Mouse (Mus musculus): ENCODE measurements around the gene Shcbp1l.
"Not testable (repeated sequence)": the region's sequence is repeated elsewhere in the genome, so short reads cannot be mapped to it uniquely, and the experiment has no call there.

Gene Shcbp1l

DNA sequence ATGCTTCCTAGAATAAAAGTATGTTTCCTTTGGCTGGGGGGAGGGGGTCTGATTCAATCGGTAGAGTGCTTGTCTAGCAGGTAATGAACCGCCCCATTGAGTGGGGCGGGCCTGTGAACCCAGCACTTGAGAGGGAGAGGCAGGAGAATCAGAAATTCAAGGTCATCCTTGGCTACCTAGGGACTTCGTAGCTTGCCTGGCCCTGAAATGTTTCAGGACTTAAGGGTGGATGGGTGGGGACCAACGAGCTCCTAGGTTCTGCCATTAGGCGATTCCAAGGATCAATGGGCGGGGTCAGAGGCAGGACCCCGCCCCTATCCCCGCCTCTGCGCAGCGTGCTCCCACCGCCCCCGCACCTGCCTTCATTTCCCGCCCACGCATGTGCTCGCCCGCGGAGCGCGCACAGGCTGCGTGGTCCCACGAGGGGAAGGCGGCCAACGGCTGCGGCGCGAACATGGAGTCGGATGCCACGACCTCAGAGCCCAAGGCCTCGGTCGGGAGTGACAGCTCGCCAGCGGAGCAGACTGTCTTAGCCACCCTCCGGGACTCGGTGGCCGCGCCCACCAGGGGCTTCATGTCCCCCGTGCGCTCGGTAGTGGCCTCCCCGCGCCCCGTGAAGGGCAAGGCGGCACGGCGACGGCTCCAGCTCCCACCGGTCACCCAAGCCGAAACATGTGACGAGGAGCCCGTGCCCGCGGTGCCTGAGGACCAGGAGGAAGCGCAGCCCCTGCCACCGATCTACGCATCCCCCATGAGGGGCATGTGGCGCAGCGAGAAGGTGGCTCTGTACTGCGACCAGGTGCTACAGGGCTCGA lies at the start of gene Shcbp1l:
TSS of gene Shcbp1l (plus strand) at position 393 of the 815 bp plus-strand sequence.
- peak; percentile 88 for DNase-seq (ENCODE audit: low spot score)

DNA sequence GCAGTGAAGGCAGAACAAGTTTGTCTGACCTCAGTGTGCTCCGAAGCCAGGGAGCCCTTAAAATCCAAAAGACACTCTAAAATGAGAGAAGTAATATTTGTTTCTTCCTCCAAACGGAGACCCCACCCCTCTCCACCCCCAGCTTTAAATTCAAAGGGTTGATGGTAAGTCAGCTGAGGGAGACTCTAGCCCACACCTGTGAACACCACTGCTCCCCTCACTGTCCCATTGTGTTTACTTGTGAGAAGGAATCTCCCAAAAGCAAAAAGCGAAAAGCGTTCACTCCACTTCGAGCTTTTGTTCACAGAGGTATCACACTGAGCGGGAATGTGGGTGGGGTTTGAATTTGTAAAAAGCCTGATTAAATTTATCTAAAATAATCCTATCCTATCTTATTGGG lies 48.5 kb upstream of the Shcbp1l start:
- no peak for DNase-seq (ENCODE audit: low spot score)

DNA sequence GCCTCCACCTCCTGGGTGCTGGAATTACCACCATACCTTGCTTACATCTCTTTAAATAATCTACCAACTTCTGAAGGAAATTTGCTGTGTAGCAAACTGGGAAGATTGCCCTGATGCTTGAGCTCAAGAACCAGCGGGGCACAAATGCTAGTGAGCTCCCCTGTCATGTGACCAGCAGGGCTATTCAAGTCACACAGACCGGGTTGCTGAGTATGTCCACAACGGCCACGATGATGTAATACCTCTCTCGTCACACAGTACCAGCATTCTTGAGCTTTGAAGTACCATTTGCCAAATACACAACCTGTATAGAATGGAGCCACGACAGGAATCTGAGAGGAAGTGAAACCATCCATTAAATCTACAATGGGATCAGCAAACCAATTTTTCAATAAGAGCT lies 46.4 kb upstream of the Shcbp1l start:
- no peak for DNase-seq (ENCODE audit: low spot score)

DNA sequence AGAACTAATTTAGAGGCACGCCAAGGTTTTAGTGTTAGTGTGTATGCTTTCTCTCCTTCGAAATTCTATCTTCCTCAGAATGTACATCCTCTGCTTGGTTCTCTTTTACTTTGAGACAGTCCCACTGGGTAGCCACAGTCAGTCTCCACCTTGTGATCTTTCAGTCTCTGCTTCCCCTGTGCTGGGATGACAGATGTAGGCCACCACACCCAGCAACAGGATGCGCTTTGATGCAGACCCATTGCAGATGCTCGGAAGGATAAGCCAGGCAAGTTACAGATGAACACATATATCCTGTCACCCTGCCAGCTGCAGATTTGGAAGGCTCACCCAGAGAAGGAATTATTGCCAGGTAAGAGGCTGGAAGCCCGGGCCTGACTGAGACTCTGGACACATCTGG lies 45.1 kb upstream of the Shcbp1l start:
- no peak for DNase-seq (ENCODE audit: low spot score)

DNA sequence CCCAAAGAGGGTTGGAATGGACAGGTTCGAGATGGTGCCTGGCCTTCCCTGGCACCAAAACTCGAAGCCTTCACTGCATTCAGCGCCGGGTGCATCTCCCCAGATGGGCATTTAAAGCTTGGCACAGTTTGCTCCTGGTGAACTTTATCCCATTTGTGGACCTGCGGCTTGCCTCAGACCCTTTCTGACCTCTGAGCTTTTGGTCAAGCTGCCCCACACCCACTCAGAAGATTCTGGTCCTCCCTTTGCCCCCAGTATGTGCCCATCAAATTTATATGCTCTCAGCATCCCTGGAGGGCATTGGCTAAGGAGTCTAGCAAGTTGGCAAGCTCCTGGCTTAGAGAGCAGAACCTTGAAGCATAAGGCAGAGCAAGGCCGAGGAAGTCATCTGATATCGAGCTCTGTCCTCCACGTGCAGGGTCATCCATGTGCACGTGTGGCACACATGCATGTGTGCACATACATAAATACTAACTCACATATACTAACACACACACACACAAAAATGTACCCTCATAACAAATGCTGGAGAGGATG lies 44.1 kb upstream of the Shcbp1l start:
- DNase-seq (ENCODE audit: low spot score) = no peak

DNA sequence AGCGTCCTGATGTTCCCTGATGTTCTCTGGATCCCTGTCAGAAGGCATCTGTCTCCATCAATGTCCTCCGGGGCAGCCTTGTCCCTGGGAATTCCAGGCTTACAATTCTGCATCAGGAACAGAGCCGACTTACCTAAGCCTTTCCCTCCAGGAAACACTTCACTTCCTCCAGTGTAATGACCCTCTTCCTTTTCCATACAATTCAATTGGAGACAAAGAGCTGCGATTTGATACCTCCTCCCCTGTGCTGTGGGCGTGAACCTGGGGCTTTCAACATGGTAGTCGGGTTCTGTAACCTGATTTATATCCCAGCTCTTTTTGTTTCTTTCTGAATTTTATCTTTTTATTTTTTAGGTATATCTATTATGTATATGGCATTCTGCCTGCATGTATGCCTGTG lies 39.9 kb upstream of the Shcbp1l start:
- DNase-seq (ENCODE audit: low spot score) = no peak

DNA sequence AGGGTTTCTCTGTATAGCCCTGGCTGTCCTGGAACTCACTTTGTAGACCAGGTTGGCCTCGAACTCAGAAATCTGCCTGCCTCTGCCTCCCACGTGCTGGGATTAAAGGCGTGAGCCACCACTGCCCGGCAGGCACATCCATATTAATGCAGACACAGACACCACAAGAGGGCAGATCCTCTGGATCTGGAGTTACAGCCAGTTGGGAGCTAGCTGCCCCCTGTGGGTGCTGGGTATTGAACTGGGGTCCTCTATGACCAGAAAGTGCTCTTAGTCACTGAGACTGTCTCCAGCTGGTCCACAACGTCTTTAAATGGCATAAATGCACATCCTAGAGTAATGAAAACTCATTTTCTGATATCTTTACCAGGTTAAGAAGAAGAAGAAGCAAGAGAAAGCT lies 39.3 kb upstream of the Shcbp1l start:
- not testable (repeated sequence) for DNase-seq (ENCODE audit: low spot score)

DNA sequence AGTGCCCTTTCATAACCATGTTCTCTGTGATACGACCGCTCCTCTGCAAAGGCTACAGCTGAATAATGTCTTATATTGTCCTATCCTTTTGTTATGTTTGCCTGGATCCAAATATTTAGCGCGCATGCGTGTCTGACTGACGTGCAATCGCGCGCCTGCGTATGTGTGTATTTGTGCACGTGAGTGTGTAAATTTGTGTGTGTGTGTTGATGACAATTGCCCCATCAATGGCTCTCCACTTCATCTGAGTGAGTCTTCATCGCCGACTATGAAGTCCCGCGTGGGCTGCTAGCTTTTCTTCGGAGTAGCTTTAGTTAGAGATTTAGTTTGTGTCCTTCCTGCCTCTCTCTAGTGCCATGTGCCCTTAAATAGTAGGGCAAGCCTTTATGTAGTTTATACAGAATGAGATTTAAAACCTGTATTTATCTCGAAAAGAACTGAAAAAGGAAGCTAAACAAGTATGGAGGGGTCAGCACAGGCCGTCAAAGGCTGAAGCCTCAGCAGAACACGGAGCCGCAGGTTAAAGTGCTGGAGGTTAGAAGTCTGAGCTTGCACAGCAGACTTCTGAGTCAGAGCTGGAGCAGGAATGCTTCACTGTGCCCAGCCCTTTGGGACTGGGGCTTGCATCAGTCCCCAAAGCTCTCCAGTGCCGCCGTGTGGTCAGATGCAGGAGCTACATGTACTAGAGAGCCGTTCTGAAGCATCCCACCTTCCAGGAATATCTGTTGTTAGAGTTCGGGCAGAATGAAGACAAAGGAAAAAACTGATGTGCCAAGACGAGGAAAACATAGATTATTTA lies 38.5 kb upstream of the Shcbp1l start:
- peak; percentile 74 for DNase-seq (ENCODE audit: low spot score)

DNA sequence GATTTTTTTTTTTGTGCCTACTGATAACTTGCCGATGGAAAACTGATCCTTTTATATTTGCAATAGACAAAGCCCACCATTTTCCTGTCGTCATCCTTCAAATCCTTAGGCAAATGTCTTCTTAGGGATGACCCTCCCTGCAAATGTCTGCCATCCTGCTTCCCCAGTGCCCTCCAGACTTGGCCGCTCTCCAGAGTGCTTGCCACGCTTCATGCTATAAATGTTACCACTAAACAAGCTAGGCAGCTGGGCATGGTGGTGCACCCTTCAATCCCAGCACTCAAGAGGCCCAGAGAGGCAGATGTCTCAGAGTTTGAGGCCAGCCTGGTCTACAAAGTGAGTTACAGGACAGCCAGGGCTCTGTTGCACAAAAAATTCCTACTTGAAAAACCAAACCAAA lies 29.3 kb upstream of the Shcbp1l start:
- DNase-seq (ENCODE audit: low spot score) = not testable (repeated sequence)

DNA sequence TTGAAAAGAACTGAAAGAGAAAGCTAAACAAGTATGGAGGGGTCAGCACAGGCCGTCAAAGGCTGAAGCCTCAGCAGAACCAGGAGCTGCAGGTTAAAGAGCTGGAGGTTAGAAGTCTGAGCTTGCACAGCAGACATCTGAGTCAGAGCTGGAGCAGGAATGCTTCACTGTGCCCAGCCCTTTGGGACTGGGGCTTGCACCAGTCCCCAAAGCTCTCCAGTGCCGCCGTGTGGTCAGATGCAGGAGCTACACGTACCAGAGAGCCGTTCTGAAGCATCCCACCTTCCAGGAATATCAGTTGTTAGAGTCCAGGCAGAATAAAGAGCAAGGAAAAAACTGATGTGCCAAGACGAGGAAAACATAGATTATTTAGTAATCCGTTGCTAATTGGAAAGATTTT lies 23.2 kb upstream of the Shcbp1l start:
- DNase-seq (ENCODE audit: low spot score) = no peak

DNA sequence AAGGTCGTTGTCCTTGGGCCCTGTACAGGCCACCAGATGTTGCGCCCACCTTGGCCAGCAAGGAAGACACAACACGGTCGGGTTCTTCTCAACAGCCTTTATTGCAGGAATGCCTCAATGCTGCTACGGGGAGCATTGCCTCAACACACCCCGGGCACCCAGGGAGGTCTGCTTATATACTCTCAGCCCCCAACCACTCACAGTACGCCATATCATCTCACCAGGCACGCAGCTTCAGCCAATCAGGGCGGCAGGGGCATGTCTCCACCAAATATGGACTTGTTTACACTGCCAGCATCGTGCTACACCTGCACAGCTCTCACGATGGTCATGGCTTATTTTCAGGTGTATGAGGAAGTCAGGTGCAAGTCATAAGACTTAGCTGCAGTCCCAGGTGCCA lies 17.3 kb upstream of the Shcbp1l start:
- not testable (repeated sequence) for DNase-seq (ENCODE audit: low spot score)

DNA sequence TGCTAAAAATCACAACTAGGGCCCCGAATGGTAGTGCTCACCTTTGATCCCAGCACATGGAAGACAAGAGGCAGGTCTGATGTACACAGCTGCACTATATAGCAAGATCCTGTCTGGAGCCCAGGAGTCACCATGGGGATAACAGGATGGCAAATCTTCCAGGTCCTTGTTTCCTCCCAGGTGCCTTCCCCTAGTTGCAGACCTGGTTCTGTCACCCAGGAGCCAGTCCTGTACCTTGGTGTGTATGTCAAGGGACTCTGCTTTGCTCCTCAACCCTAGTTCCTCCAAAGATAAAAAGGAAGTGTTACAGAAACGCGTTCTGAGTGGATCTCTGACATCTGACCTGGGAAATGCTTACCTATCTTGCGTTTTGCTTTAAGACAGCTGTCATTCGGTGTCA lies 16.7 kb upstream of the Shcbp1l start:
- not testable (repeated sequence) for DNase-seq (ENCODE audit: low spot score)

DNA sequence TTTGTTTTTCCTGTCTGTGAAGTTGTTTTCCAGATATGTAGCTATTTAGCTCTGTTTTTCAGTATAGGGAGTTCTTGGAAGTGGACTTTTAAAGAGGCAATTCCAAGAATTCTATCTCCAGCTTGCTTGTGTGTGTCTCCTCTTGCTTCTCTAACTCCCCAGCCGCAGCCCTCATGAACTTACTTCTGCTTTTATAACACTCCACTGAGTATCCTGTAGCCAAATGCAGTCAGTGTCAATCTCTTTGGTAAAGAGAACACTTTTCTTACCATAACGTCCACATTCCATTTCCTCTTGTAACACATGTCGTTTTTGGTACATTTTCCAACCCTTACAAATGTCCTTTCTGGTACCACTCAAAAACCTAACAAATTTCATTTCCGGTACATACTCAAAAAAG lies 14.0 kb upstream of the Shcbp1l start:
- DNase-seq (ENCODE audit: low spot score) = not testable (repeated sequence)

DNA sequence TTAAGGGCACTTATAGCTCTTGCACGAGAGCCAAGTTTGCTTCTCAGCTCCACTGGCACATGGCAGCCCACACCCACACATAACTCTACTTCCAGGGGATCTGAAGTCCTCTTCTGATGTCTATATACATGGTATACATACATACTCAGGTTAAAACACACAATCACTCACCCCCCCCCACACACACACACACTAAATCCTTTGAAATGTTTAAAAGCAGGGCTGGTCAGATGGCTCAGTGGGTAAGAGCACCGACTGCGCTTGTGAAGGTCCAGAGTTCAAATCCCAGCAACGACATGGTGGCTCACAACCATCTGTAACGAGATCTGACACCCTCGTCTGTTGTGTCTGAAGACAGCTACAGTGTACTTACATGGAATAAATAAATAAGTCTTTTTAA lies 13.2 kb upstream of the Shcbp1l start:
- no peak for DNase-seq (ENCODE audit: low spot score)

DNA sequence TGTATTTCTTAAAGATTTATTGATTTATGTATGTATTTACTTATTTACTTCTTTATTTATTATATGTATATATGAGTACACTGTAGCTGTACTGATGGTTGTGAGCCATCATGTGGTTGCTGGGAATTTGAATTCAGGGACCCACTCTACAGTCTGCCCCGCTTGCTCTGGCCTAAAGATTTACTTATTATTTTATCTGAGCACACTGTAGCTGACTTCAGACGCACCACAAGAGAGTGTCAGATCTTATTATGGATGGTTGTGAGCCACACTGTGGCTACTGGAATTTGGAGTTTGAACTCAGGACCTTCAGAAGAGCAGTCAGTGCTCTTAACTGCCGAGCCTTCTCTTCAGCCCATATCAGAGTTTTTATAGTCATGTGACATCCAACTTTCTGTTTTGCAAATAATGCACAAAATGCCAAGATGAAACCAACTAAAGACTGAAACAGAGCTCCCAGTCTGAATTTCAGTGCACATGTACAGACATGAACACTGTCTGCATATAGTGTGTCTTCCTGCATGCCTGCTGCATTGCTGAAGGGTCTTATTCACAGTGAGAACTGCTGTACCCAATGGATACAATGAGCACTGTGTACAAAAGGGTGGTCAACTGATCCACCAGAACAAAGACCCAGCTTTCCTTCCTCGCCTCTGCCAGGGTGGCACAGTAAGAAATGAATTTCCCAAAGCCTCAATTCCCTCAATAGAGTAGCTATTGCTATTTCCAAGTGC lies 12.1 kb upstream of the Shcbp1l start:
- not testable (repeated sequence) for DNase-seq (ENCODE audit: low spot score)

DNA sequence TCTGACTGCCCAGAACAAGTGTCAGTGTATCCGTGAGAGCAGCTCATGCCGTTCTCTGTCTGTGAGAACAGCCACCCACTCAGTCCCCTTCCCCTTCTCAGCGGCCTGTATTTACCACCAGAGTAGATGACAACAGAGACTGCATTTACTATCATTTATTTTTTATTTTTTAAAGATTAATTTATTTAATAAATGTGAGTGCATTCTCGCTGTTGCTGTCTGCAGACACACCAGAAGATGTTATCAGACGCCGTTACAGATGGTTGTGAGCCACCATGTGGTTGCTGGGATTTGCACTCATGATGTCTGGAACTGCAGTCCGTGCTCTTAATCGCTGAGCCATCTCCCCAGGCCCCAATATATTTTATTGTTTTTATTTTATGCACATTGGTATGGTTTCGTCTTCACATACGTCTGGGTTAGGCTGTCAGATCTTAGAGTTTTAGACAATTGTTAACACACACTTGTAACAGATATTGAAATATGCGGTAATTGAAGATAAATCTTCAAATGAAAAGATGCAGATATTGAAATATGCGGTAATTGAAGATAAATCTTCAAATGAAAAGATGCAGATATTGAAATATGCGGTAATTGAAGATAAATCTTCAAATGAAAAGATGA lies 11.5 kb upstream of the Shcbp1l start:
- not testable (repeated sequence) for DNase-seq (ENCODE audit: low spot score)

DNA sequence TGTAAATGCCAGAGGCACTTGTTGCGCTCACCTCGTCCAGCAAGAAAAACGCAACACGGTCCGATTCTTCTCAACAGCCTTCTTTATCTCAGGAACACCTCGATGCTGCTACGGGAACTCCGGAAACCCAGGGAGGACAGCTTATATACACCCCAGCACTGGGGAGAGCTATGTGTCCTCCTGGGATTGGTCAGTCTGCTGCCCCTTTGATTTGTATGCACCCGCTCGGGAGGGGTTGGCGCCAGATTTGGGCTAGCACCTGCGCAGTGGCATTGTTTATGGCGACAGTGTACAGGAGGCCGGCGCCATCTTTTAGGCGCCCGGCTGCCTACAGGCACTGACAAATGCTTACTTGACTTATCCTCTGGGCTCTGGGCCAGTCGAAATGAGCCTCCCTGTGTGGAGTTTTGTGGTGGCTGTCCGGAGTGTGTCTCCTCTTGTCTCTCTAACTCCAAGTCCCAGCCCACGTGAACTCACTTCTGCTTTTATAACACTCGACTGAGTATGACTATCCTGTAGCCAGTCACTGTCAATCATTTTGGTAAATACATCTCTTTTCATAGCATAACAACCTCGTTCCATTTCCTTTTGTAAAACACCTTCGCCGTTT lies 10.7 kb upstream of the Shcbp1l start:
- DNase-seq (ENCODE audit: low spot score) = peak; percentile 83

DNA sequence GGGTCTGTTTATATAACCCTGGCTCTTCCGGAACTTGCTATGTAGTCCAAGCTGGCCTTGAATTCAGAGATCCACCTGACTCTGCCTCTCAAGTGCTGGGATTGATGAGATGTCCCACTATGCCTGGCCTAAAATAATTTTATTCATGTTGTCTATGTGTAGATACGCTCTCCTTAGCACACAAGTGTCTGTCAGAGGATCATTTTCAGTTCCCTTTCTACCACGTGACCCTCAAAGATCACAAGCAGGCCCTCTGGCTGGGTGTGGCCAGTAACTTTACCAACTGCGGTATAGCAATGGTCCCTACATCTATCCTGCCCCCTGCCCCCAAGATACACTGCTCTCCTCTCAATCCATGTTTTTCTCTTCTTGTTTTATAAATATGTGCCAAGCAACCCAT lies 10.0 kb upstream of the Shcbp1l start:
- DNase-seq (ENCODE audit: low spot score) = no peak

DNA sequence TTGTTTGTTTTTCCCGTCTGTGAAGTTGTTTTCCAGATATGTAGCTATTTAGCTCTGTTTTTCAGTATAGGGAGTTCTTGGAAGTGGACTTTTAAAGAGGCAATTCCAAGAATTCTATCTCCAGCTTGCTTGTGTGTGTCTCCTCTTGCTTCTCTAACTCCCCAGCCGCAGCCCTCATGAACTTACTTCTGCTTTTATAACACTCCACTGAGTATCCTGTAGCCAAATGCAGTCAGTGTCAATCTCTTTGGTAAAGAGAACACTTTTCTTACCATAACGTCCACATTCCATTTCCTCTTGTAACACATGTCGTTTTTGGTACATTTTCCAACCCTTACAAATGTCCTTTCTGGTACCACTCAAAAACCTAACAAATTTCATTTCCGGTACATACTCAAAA lies 9.2 kb upstream of the Shcbp1l start:
- DNase-seq (ENCODE audit: low spot score) = not testable (repeated sequence)

DNA sequence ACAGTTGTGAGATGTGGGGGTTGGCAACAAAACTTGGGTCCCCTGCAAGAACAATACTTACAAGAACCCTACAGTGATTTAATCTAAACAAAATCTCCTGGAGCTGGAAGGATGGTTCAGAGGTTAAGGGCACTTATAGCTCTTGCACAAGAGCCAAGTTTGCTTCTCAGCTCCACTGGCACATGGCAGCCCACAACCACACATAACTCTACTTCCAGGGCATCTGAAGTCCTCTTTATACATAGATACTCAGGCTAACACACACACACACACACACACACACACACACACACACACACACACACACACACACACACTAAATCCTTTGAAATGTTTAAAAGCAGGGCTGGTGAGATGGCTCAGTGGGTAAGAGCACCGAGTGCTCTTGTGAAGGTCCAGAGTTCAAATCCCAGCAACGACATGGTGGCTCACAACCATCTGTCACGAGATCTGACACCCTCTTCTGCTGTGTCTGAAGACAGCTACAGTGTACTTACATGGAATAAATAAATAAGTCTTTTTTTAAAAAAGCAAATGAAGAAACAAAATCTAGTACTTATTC lies 8.6 kb upstream of the Shcbp1l start:
- DNase-seq (ENCODE audit: low spot score) = not testable (repeated sequence)

DNA sequence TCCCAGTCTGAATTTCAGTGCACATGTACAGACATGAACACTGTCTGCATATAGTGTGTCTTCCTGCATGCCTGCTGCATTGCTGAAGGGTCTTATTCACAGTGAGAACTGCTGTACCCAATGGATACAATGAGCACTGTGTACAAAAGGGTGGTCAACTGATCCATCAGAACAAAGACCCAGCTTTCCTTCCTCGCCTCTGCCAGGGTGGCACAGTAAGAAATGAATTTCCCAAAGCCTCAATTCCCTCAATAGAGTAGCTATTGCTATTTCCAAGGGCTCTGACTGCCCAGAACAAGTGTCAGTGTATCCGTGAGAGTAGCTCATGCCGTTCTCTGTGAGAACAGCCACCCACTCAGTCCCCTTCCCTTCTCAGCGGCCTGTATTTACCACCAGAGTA lies 7.2 kb upstream of the Shcbp1l start:
- not testable (repeated sequence) for DNase-seq (ENCODE audit: low spot score)

Data from testis, postnatal 14 days (tissue).